Mouse (Mus musculus) frontal cortex, postnatal 14 days (tissue): ENCODE results near the gene Ces1e.

Source experiments
- DNase-seq, 2 experiments: peaks; one replicate each; pipeline ENCODE4 v3.0.0; 2022; ENCODE audit warnings: low spot score in 2 of 2

Gene Ces1e

DNA sequence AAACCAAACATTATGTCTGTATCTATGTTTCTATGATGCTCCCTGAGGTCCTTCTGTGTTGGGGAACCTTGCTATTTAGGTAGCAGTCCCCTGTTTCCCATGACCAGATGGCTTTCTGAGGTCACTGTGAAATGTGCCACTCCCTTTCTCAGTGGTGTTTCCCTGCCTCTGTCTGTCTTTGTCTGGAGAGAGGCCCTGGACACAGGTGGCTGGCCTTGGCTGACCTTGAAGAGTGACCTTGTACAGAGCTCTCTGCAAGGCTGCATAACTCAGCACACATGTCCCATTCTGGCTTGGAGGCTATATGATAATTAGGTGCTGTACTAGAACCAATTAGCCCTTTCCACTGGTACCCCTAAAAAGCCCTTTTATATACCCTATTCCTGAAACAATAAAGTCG lies 52.8 kb downstream of the Ces1e start:
- DNase-seq, result no peak

DNA sequence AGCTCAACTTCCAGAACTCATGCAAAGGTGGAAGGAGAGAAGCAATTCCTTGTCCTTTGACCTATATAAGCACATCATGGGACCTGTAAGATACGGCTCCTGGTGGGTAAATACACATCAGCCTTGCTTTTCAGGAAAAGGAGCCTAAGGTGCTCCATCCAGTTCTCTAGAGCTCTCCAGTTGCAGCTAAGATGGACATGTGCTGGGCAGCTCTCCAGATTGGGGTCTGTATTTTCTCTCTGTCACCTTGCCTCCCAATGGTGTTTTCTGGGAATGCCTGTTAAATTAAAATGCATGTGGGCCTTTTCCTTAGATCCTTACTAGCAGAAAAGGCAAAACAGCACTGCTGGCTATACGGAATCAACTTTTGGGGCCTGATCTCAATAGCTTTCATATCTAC lies 54.9 kb downstream of the Ces1e start:
- DNase-seq, result no peak

DNA sequence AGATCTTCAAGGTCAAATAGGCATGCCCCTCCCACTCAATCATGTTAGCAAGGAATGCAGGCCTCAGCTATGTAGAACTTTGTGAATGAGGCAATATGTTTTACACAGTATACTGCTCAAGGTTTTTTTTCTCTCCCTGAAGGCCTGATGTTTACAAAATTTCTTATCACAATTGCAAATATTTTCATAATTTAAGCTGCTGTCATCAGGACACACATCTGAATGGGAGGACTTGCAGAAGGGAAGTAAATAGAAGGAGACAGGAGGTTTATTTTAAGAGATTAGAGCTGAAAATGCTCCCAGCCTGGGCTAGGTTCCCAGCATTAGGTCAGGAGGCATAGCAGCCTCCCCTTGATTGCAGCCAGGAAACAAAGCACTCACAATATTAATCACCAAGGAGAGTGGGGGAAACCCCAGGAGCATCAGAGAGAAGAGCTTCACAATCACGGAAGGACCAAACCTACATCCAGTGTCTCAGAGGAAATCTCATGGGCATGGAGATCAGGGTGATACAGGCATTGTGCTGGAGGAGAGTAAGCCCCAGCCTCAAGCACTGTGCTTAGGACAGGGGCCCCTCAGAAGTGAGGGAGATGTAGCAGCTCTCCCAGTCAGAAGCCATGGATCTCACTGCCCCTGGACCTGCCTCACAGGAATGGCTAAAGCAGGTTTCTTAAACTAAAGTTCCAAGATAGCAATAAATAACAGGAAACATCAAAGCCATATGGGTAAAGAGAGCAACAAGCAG lies 57.4 kb downstream of the Ces1e start:
- no peak for DNase-seq

DNA sequence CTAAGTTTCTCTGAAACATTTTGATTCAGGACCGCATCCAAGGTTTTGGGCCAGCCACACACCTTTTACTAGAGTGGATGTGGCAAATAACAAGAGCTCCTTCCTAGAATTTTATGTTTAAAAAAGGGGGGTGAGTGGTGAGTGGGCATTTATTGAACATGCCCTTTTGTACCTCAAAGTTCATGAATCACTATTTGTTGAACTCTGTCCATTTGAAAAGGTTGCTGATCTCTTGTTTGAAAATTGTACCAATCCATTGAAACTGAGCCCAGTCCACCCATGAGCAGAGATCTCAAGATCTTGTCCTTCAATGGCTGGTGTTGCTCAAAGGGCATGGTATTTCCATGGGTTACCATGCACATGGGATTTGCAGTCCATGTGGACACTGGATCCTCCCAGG lies 66.1 kb downstream of the Ces1e start:
- DNase-seq, result no peak

DNA sequence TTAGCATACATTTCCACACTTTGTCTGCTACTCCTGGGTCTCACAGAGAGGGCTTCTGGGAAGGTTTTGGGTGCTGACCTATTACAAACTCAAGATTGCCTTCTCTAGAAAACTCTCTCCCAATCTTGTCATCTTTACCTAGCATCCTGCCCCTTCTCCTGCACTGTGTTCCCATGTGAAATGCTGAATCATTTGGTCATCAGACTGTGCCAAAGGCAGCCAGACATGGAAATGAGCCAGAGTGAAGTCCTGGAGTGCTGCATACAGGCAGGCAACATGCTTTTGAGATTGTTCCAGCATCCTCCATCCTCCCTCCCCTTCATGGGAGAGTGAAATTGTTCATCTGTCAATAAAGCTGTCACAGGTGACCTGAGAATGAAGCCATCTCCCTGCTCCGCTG lies 78.0 kb downstream of the Ces1e start:
- no peak for DNase-seq
